ENCODE assay signal across 8 mouse cellular contexts in genomic region chr11:68502902-68503629, GRCm38 (mm10). TPM values are rescaled to one million over a fixed set of nuclear protein-coding genes. Genes with fewer than 3 reads are reported as not detected.
A peak's percentile ranks its signal among the peaks of the same experiment; 100 is the strongest.
DNase-seq lines count a peak whose midpoint lies in the region; ATAC-seq lines count a peak whose summit lies in the region.

TSS of gene Pik3r6 (plus strand) at chr11:68503019.

- peak within 1 kb of the TSS; percentile 46 for H3K4me2 ChIP-seq in heart, embryonic 13.5 days

- peaks cover 16% of the 10 kb centered on the region for H3K4me1 ChIP-seq in heart, embryonic 13.5 days
- peaks cover 6% of the 10 kb centered on the region; the same call in 1 of the 2 replicates for H3K4me1 ChIP-seq in limb, embryonic 10.5 days

- H3K4me3 ChIP-seq in heart, embryonic 13.5 days = peak within 1 kb of the TSS; percentile 33
- 0 out of 2 replicates have a peak within 1 kb of the TSS, but pooled peaks have one; percentile 6 for H3K4me3 ChIP-seq in limb, embryonic 10.5 days

- intact Hi-C loops in gastrocnemius, postnatal 14 days (cut with DNase I; ENCODE audit: low total_unique reads) = no loop called here
- intact Hi-C loops in left cerebral cortex, postnatal 14 days (cut with DNase I) = no loop called here

- H3K9me3 ChIP-seq in heart, embryonic 13.5 days = no peaks in the 10 kb centered on the region
- no peaks in the 10 kb centered on the region for H3K9me3 ChIP-seq in limb, embryonic 10.5 days (replicated peaks)

- H3K27ac ChIP-seq in heart, embryonic 13.5 days (replicated peaks) = no peak within 1 kb of the TSS
- no peak within 1 kb of the TSS for H3K27ac ChIP-seq in limb, embryonic 10.5 days

- 78% methylated on average over 8 of the region's 8 CpGs for WGBS in heart, embryonic 13.5 days
- 89% methylated on average over 8 of the region's 8 CpGs for WGBS in limb, embryonic 10.5 days

- H3K36me3 ChIP-seq in heart, embryonic 13.5 days = no peaks in the 10 kb centered on the region
- no peaks in the 10 kb centered on the region for H3K36me3 ChIP-seq in limb, embryonic 10.5 days

- no peak for ATAC-seq in heart, embryonic 13.5 days (ENCODE audit: extremely low read depth, insufficient number of reproducible peaks, low FRiP score, low TSS enrichment)
- peak; percentile 54 for ATAC-seq in monocyte, adult 5-6 weeks (replicated peaks; ENCODE audit: insufficient number of reproducible peaks, low FRiP score, low TSS enrichment, poor library complexity, severe bottlenecking)

- 0 out of 2 replicates have a peak within 1 kb of the TSS, but pooled peaks have one; percentile 37 for H3K9ac ChIP-seq in heart, embryonic 13.5 days

- peak; percentile 36 for DNase-seq in gastrocnemius, postnatal 25 days
- no peak for DNase-seq in gastrocnemius, postnatal 14 days
- DNase-seq in limb, embryonic 10.5 days (ENCODE audit: low spot score) = no peak
- no peak for DNase-seq in cerebellum, postnatal 25 days
- no peak for DNase-seq in spleen, adult 18-20 months
- DNase-seq in left cerebral cortex, postnatal 14 days (ENCODE audit: low spot score in 2 of 2) = no peak

- H3K27me3 ChIP-seq in heart, embryonic 13.5 days (replicated peaks) = peaks cover 25% of the 10 kb centered on the region; the same call in 1 of the 2 replicates
- H3K27me3 ChIP-seq in limb, embryonic 10.5 days (ENCODE audit: low read depth, poor library complexity, severe bottlenecking) = no peaks in the 10 kb centered on the region

RNA-seq across cellular contexts. Expression of gene Pik3r6, which starts in this region (rescaled TPM):
- total RNA-seq in gastrocnemius, postnatal 25 days (2021) = 1 to 10 TPM; 1.5 to 3.4 TPM
- total RNA-seq in gastrocnemius, postnatal 14 days (2021) = 1 to 10 TPM; 2.7 to 2.9 TPM
- polyA plus RNA-seq in heart, embryonic 13.5 days (2015; fragmentation: Nextera tagmentation; extraction: Ambion mirVana) = 3.7 and 4.3 TPM in 2 replicates
- 1.9 and 2.7 TPM in 2 replicates for polyA plus RNA-seq in limb, embryonic 10.5 days (2016; fragmentation: Nextera tagmentation; extraction: Ambion mirVana)
- 12.6 to 14.2 TPM (median 13.9 TPM) in 3 replicates for total RNA-seq in monocyte, adult 5-6 weeks (2017)
- total RNA-seq in left cerebral cortex, postnatal 14 days (2021) = 1 to 10 TPM; 3.8 to 4.1 TPM
